Mouse (Mus musculus): ENCODE measurements at regions not wholly inside any gene's neighbourhood (a gene's known extent, or its start where the extent isn't known, plus 50 kb on each side); places are given as distances from the start of the nearest gene placed in this dataset.

GRCm38 (mm10) chr2:115307248-115307647 is 274.3 kb upstream of the BC052040 start:
- TF ChIP-seq CTCF (IDR thresholded peaks at IDR 0.05; ENCODE audit: borderline replicate concordance, insufficient read depth, low read depth, low read length) = no peak
- TF ChIP-seq POLR2A (IDR thresholded peaks at IDR 0.05; ENCODE audit: borderline replicate concordance, insufficient read depth, low read length) = no peak
